Mouse (Mus musculus) G1E (cell line): ENCODE measurements at regions not wholly inside any gene's neighbourhood (a gene's known extent, or its start where the extent isn't known, plus 50 kb on each side); places are given as distances from the start of the nearest gene placed in this dataset.

Source experiments
- ATAC-seq: 2 replicates; pipeline ENCODE4 v1.8.0; 2016; ENCODE audit warnings: mild to moderate bottlenecking; ENCODE audit not compliant: insufficient number of reproducible peaks, poor library complexity, low FRiP score, severe bottlenecking; ENCODE audit errors: extremely low read depth
- DNase-seq: peaks from one replicate; pipeline ENCODE4 v3.0.0; 2012; ENCODE audit warnings: low spot score
- H3K27me3 ChIP-seq: 2 replicates; pipeline ENCODE4 v1.6.1; 2012; ENCODE audit warnings: mild to moderate bottlenecking, low read length, inconsistent platforms; ENCODE audit not compliant: insufficient read depth
- H3K36me3 ChIP-seq: replicated peaks from 2 replicates; pipeline ENCODE3; 2012; ENCODE audit warnings: mild to moderate bottlenecking, inconsistent platforms
- H3K4me1 ChIP-seq: 2 replicates; pipeline ENCODE4 v1.6.1; 2012; ENCODE audit warnings: low read depth, low read length, inconsistent platforms, mixed read lengths; ENCODE audit not compliant: insufficient read depth
- H3K4me3 ChIP-seq: 2 replicates; pipeline ENCODE4 v1.5.1; 2012; ENCODE audit warnings: low read depth, mild to moderate bottlenecking, inconsistent platforms, low read length, moderate library complexity, mixed read lengths
- H3K9me3 ChIP-seq: replicated peaks from 2 replicates; pipeline ENCODE4 v1.6.1; 2012; ENCODE audit warnings: inconsistent platforms
- CTCF ChIP-seq: IDR thresholded peaks from 2 replicates; pipeline ENCODE4 v1.5.1; 2012; ENCODE audit warnings: low read depth, low read length, inconsistent platforms, mixed read lengths
- GATA1 ChIP-seq: IDR thresholded peaks from 2 replicates; pipeline ENCODE4 v1.6.1; 2012; ENCODE audit warnings: borderline replicate concordance, low read length, inconsistent platforms, mixed read lengths
- GATA2 ChIP-seq: IDR thresholded peaks from 2 replicates; pipeline ENCODE4 v1.6.1; 2012; ENCODE audit warnings: low read depth, low read length, inconsistent platforms, borderline replicate concordance
- POLR2AphosphoS5 ChIP-seq: IDR thresholded peaks from 2 replicates; pipeline ENCODE4 v1.6.1; 2012; ENCODE audit warnings: low read depth, low read length, inconsistent platforms; ENCODE audit not compliant: insufficient replicate concordance
- TAL1 ChIP-seq: conservative IDR thresholded peaks from 2 replicates; pipeline ENCODE4 v1.6.1; 2012; ENCODE audit warnings: low read depth, low read length, inconsistent platforms, mixed read lengths

DNA sequence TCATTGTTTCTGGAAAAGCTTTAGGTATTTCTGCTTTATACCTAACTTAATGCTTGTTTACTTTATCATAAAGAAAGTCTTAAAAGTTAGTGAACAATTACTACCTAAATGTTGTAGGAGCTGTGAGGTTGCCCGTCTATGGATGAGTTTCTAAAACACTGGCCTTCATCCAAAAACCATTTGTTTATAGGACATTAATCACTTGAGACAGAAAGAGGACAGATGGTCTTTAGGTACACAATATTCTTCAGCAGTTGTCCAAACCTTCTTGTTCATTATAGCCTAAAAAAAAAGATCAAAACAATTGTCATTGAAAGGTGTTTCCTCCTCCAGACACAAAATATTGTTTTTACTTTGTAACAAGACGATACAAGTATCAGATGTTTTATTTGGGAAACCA lies 891.3 kb upstream of the Ddx18 start:
- DNase-seq (no peak), ATAC-seq (no peak)
- Histone ChIP-seq H3K9me3 (peaks cover 8% of the 10 kb centered on the region), H3K27me3 (no peaks in the 10 kb centered on the region), H3K36me3 (no peaks in the 10 kb centered on the region), H3K4me1 (no peaks in the 10 kb centered on the region), H3K4me3 (no peak overlapping the region)
- TF ChIP-seq TAL1 (no peak), GATA2 (no peak), CTCF (no peak)

DNA sequence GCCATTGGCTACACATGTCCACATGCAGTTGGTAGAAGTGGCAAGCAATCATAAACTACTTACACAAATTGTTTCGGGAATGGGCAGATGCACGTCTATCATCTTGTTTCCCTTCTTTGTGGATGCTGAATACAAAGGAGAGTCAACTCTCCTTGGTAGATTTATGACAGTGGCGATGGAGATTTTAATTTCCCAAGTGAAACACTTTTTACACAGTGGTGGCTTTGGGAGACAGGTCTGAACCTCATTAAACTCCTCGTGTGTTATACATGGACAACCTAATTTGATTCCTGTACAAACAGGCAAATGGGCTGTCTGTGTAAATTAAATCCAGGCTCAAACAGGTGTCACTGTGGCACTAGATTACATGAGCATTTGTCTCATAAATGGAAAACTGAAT lies 887.1 kb upstream of the Ddx18 start:
- Histone ChIP-seq H3K4me1 (no peaks in the 10 kb centered on the region), H3K4me3 (no peak overlapping the region), H3K27me3 (no peaks in the 10 kb centered on the region), H3K36me3 (no peaks in the 10 kb centered on the region), H3K9me3 (peaks cover 7% of the 10 kb centered on the region)
- no peak for DNase-seq
- no peak for ATAC-seq
- TF ChIP-seq CTCF: no peak
- TF ChIP-seq GATA1: no peak
- TF ChIP-seq TAL1: no peak
- no peak for TF ChIP-seq GATA2
- no peak for TF ChIP-seq POLR2AphosphoS5

DNA sequence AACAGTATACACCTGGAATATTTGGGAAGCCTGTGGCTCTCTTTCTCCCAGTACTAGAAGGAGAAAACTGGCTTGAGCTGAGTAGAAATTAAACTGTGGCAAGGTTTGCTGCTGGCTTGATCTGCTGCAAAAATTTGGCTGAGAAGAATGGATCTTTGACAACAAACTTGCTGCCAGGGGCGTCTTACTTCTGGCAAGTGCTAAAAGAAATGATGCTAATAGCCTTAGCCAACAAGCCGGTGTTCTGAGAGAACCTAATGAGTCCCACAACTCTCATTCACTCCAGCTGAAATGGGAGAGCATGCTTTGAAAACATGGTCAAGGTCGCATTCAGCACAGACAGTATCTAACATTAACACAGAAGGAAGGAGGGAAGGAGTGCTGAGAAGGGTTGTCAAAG lies 885.8 kb upstream of the Ddx18 start:
- no peak for ATAC-seq
- no peaks in the 10 kb centered on the region for H3K4me1 ChIP-seq
- DNase-seq: no peak
- no peak overlapping the region for H3K4me3 ChIP-seq
- no peaks in the 10 kb centered on the region for H3K36me3 ChIP-seq
- peaks cover 7% of the 10 kb centered on the region for H3K9me3 ChIP-seq
- no peak for TF ChIP-seq GATA1
- no peak for TF ChIP-seq GATA2
- no peak for TF ChIP-seq TAL1
- TF ChIP-seq POLR2AphosphoS5: no peak
- no peak for TF ChIP-seq CTCF
- H3K27me3 ChIP-seq: no peaks in the 10 kb centered on the region

DNA sequence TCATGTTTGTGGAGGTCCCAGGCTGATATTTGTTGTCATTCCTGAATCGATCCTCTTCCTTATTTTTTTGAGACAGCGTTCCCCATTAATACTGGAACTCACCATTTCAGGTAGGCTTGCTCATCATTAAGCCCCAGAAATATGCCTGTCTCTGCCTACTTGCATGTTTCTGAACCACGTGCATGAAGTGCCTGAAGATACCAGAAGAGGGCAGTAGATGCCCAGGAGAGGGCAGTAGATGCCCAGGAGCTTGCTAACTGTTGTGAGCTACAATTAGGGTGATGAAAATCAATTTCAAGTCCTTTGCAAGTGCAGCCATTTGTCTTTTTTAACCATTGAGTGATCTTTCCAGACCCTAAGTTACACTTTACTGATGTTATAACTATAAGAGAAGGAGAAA lies 871.6 kb upstream of the Ddx18 start:
- ATAC-seq (no peak), DNase-seq (no peak)
- Histone ChIP-seq H3K4me3 (no peak overlapping the region), H3K36me3 (no peaks in the 10 kb centered on the region), H3K27me3 (no peaks in the 10 kb centered on the region), H3K9me3 (peaks cover 9% of the 10 kb centered on the region), H3K4me1 (no peaks in the 10 kb centered on the region)
- TF ChIP-seq GATA2: no peak

DNA sequence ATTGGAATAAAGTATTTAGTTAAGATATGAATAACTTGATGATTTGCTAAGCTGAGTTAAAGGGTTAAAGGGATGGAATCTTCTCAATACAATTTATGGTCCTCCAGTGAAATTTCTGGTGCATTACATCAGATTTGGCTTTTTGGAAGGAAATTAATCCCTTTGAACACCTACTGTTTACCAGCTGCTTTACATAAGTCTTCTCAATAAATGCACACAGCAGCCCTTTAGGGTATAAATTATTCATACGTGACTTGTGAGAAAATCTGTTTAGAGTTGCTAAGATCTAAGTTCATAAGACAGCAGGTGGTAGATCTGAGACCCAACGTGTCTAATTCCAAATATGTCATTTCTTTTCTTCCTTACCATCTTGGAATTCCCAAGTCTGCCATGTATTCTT lies 855.7 kb upstream of the Ddx18 start:
- H3K36me3 ChIP-seq: no peaks in the 10 kb centered on the region
- DNase-seq (no peak), ATAC-seq (no peak)
- peaks cover 12% of the 10 kb centered on the region for H3K9me3 ChIP-seq
- H3K4me3 ChIP-seq: no peak overlapping the region
- H3K4me1 ChIP-seq: no peaks in the 10 kb centered on the region
- TF ChIP-seq POLR2AphosphoS5: no peak
- no peak for TF ChIP-seq GATA1
- TF ChIP-seq TAL1: no peak
- no peak for TF ChIP-seq GATA2
- TF ChIP-seq CTCF: no peak
- H3K27me3 ChIP-seq: no peaks in the 10 kb centered on the region

DNA sequence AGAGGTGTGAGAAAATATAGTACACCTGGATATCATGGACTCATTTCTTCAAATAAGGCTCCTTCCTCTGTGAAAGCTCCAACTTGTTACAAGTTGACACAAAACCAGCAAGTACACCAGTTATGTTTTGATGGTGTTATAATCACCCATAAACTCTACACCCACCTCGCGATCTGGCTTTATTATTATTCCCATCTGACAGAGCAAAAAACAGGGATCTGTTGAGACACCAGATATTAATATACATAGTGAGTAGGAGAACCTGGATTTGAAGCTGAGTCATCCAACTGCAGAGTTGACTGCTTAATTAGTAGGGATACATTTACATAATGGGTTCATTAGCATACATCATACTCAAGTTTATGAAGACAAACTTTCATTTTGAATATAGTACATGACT lies 828.6 kb upstream of the Ddx18 start:
- Histone ChIP-seq H3K27me3 (no peaks in the 10 kb centered on the region), H3K4me1 (no peaks in the 10 kb centered on the region), H3K9me3 (peaks cover 8% of the 10 kb centered on the region), H3K4me3 (no peak overlapping the region), H3K36me3 (no peaks in the 10 kb centered on the region)
- ATAC-seq (no peak), DNase-seq (no peak)
- no peak for TF ChIP-seq GATA1
- TF ChIP-seq GATA2: no peak
- no peak for TF ChIP-seq TAL1
- TF ChIP-seq CTCF: no peak
- TF ChIP-seq POLR2AphosphoS5: no peak

DNA sequence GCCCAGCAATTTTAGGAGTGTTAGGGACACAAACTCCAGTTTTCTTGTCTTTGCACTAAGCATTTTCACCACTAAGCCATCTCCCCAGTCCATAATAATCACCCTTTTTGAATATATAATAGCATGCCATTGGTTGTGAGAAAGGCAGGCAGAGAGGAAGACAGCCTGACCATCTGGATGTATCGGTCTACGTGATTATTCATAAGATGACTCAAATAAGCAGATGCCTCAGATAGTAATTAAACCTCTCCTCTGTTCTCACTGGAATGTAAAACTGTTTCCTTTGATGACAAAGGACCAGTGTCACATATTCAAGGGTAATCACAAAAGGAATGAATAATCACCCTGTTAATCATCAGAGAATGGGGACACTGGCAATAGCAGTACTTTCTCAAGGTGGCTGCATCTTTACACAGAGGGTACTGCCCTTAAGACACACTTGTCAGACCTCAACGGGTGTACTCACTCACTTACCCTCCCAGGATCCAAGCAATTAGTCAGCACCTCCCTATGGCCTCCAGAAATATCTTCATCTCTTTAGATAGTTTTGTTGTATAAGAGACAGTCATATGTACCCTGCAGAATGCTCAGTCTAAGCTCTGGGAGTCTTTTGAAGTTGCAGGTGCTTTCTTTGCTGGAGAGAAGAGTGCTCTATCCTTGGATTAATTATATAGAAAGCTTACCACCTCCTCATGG lies 826.0 kb upstream of the Ddx18 start:
- H3K27me3 ChIP-seq: no peaks in the 10 kb centered on the region
- no peak overlapping the region for H3K4me3 ChIP-seq
- H3K9me3 ChIP-seq: peaks cover 19% of the 10 kb centered on the region
- DNase-seq (no peak), ATAC-seq (no peak)
- TF ChIP-seq CTCF (no peak), GATA2 (no peak), GATA1 (no peak), POLR2AphosphoS5 (no peak), TAL1 (no peak)
- no peaks in the 10 kb centered on the region for H3K4me1 ChIP-seq
- no peaks in the 10 kb centered on the region for H3K36me3 ChIP-seq
